Mouse (Mus musculus) colon, adult 2 months (tissue): ENCODE measurements around the gene Fam84b. TPM values are rescaled to one million over a fixed set of nuclear protein-coding genes. Genes with fewer than 3 reads are reported as not detected.

Source experiments
- polyA plus RNA-seq: library from polyadenylated mRNA; depleted of rRNA; stranded (reverse); fragments of >200 nt; gene quantifications from 2 replicates; pipeline ENCODE4 v1.2.3, GENCODE M21; 2012; rRNA removed

Gene Fam84b
- 18.8 and 22.6 TPM in 2 replicates for polyA plus RNA-seq

GRCm38 (mm10) chr15:60853231-60853999, at the start of gene Fam84b:
Gene Fam84b, minus strand, starts transcription at chr15:60853778.

Other genes starting within 250 kb of the Fam84b start
- not detected in 2 replicates for gene A1bg, start 69.2 kb upstream of the Fam84b start, polyA plus RNA-seq